ENCODE assay signal across 8 mouse cellular contexts in genomic region chr6:116337466-116337834, GRCm38 (mm10). TPM values are rescaled to one million over a fixed set of nuclear protein-coding genes. Genes with fewer than 3 reads are reported as not detected.
DNase-seq lines count a peak whose midpoint lies in the region; ATAC-seq and TF ChIP-seq lines count a peak whose summit lies in the region.

No protein-coding gene starts in this region.

- H3K36me3 ChIP-seq in embryonic facial prominence, embryonic 12.5 days, result no peaks in the 10 kb centered on the region
- no peaks in the 10 kb centered on the region for H3K36me3 ChIP-seq in intestine, embryonic 15.5 days
- H3K36me3 ChIP-seq in neural tube, embryonic 13.5 days, result peaks cover 8% of the 10 kb centered on the region; the same call in 1 of the 2 replicates

- H3K9ac ChIP-seq in embryonic facial prominence, embryonic 12.5 days, result peak overlapping the region; percentile 78
- H3K9ac ChIP-seq in intestine, embryonic 15.5 days, result peak overlapping the region; percentile 76; the same call in 1 of the 2 replicates
- peak overlapping the region; percentile 88 for H3K9ac ChIP-seq in neural tube, embryonic 13.5 days

- 4% methylated on average over 7 of the region's 7 CpGs for WGBS in embryonic facial prominence, embryonic 12.5 days
- WGBS in intestine, embryonic 15.5 days, result 1% methylated on average over 7 of the region's 7 CpGs
- 3% methylated on average over 7 of the region's 7 CpGs for WGBS in neural tube, embryonic 13.5 days

- H3K4me2 ChIP-seq in embryonic facial prominence, embryonic 12.5 days (replicated peaks), result peak overlapping the region; percentile 64
- H3K4me2 ChIP-seq in intestine, embryonic 15.5 days (replicated peaks), result peak overlapping the region; percentile 69
- peak overlapping the region; percentile 64 for H3K4me2 ChIP-seq in neural tube, embryonic 13.5 days

- H3K9me3 ChIP-seq in embryonic facial prominence, embryonic 12.5 days, result no peaks in the 10 kb centered on the region
- H3K9me3 ChIP-seq in intestine, embryonic 15.5 days, result no peaks in the 10 kb centered on the region
- H3K9me3 ChIP-seq in neural tube, embryonic 13.5 days, result 0 out of 2 replicates have a peak, but pooled peaks cover 2% of the 10 kb centered on the region

- no peaks in the 10 kb centered on the region; the same call in 1 of the 2 replicates for H3K4me1 ChIP-seq in embryonic facial prominence, embryonic 12.5 days
- H3K4me1 ChIP-seq in intestine, embryonic 15.5 days (replicated peaks), result no peaks in the 10 kb centered on the region
- H3K4me1 ChIP-seq in neural tube, embryonic 13.5 days (replicated peaks), result peaks cover 20% of the 10 kb centered on the region

- peak overlapping the region; percentile 83 for H3K27ac ChIP-seq in left cerebral cortex, adult 2 months
- no peak overlapping the region for H3K27ac ChIP-seq in embryonic facial prominence, embryonic 12.5 days
- no peak overlapping the region for H3K27ac ChIP-seq in intestine, embryonic 15.5 days
- H3K27ac ChIP-seq in neural tube, embryonic 13.5 days (replicated peaks), result peak overlapping the region; percentile 76

- no peak for TF ChIP-seq CTCF in left cerebral cortex, adult 2 months (IDR thresholded peaks at IDR 0.05)

- no peaks in the 10 kb centered on the region for H3K27me3 ChIP-seq in embryonic facial prominence, embryonic 12.5 days
- no peaks in the 10 kb centered on the region for H3K27me3 ChIP-seq in intestine, embryonic 15.5 days (replicated peaks)
- peaks cover 7% of the 10 kb centered on the region; the same call in 1 of the 2 replicates for H3K27me3 ChIP-seq in neural tube, embryonic 13.5 days

- DNase-seq in left cerebral cortex, adult 2 months (ENCODE audit: extremely low spot score in 1 of 2, low spot score in 2 of 2), result no peak
- no peak for DNase-seq in left cerebral cortex, postnatal 10 days (ENCODE audit: extremely low spot score in 1 of 2, low spot score in 2 of 2)
- DNase-seq in ovary, adult 18-20 months (ENCODE audit: low spot score), result no peak
- DNase-seq in cerebellum, adult 11-12 months, result no peak

- peak overlapping the region; percentile 62 for H3K4me3 ChIP-seq in left cerebral cortex, adult 2 months
- peak overlapping the region; percentile 95 for H3K4me3 ChIP-seq in embryonic facial prominence, embryonic 12.5 days
- peak overlapping the region; percentile 99 for H3K4me3 ChIP-seq in intestine, embryonic 15.5 days (replicated peaks)
- peak overlapping the region; percentile 97 for H3K4me3 ChIP-seq in neural tube, embryonic 13.5 days

- intact Hi-C loops in left cerebral cortex, adult 2 months (cut with DNase I), result loop anchor here (5.0 kb wide), 3 partner anchors 70 to 85 kb away; partner anchors contain the start of gene Zfand4
- intact Hi-C loops in left cerebral cortex, postnatal 10 days (cut with DNase I), result loop anchor here (5.0 kb wide), 1 partner anchor 85 kb away; no protein-coding TSS in a partner anchor

- ATAC-seq in embryonic facial prominence, embryonic 12.5 days (ENCODE audit: insufficient number of reproducible peaks, insufficient read depth, low FRiP score, low TSS enrichment), result no peak
- no peak; the same call in 1 of the 2 replicates for ATAC-seq in intestine, embryonic 15.5 days
- ATAC-seq in neural tube, embryonic 13.5 days (ENCODE audit: low read depth), result no peak; the same call in 1 of the 2 replicates
- no peak for ATAC-seq in erythroid progenitor cell, adult 5-6 weeks (replicated peaks; ENCODE audit: low FRiP score, poor library complexity, severe bottlenecking)

RNA-seq across cellular contexts. Expression of gene March8, which starts 0.4 kb away (rescaled TPM):
- total RNA-seq in left cerebral cortex, adult 2 months (2021), result 10 to 100 TPM; 45.5 to 49.5 TPM
- total RNA-seq in left cerebral cortex, postnatal 10 days (2021), result 10 to 100 TPM; 60.2 to 62.8 TPM
- 31.1 and 32.7 TPM in 2 replicates for polyA plus RNA-seq in embryonic facial prominence, embryonic 12.5 days (2016; fragmentation: Nextera tagmentation; extraction: Ambion mirVana)
- polyA plus RNA-seq in intestine, embryonic 15.5 days (2015; fragmentation: Nextera tagmentation; extraction: Ambion mirVana), result 31.3 and 35.3 TPM in 2 replicates
- 58.1 and 58.7 TPM in 2 replicates for polyA plus RNA-seq in neural tube, embryonic 13.5 days (2015; fragmentation: Nextera tagmentation; extraction: Ambion mirVana)
- total RNA-seq in erythroid progenitor cell, adult 5-6 weeks (2015; ENCODE audit: low replicate concordance), result 417 and 504 TPM in 2 replicates
- total RNA-seq in erythroid progenitor cell, adult 5-6 weeks (2017; ENCODE audit: low replicate concordance), result 368 and 504 TPM in 2 replicates

Comparison
In these comparisons a context has a peak if more than half of its experiments do, and no peak if none do; other contexts are left out.
1. H3K27ac ChIP-seq: peak in left cerebral cortex, adult 2 months (single experiment) and neural tube, embryonic 13.5 days (single experiment); none in embryonic facial prominence, embryonic 12.5 days (single experiment) and intestine, embryonic 15.5 days (single experiment).
2. RNA of gene March8, which starts 0.4 kb away (total RNA-seq): 368 to 504 TPM in erythroid progenitor cell, adult 5-6 weeks; 60.2 to 62.8 TPM in left cerebral cortex, postnatal 10 days and 45.5 to 49.5 TPM in left cerebral cortex, adult 2 months; every median in the first group is over 4 times any median in the second.
3. Peak in every context shown above with its lines, with median percentiles within 50 percentile points of each other: H3K4me3 ChIP-seq, H3K4me2 ChIP-seq and H3K9ac ChIP-seq.